Mouse (Mus musculus) yolk sac, embryonic 10.5 days (tissue): ENCODE measurements at regions not wholly inside any gene's neighbourhood (a gene's known extent, or its start where the extent isn't known, plus 50 kb on each side); places are given as distances from the start of the nearest gene placed in this dataset.
"Not testable (repeated sequence)": the region's sequence is repeated elsewhere in the genome, so short reads cannot be mapped to it uniquely, and the experiment has no call there.

Experiments used
- DNase-seq: peaks from one replicate; pipeline ENCODE4 v3.0.0-alpha.2; 2017; ENCODE audit warnings: low spot score

DNA sequence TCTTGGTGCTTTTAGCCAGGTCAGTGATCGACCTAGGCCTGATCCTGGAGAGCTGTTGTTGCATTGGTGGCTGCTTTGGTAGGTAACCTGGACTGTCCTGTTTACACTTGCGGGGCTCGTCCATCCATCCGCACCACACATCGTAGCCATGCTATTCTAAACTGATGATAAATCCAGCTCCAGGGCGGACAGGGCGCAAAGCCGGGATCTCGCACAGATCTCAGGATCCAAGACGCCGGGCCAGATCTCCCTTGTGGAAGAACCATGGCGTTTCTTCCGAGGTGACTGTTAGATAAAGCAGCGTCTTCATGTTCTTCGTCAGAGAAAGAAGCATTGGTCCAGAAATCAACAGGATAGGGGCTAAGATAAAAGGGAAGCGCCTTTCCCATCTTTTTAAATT lies 115.6 kb downstream of the Sec16b start:
- not testable (repeated sequence) for DNase-seq

DNA sequence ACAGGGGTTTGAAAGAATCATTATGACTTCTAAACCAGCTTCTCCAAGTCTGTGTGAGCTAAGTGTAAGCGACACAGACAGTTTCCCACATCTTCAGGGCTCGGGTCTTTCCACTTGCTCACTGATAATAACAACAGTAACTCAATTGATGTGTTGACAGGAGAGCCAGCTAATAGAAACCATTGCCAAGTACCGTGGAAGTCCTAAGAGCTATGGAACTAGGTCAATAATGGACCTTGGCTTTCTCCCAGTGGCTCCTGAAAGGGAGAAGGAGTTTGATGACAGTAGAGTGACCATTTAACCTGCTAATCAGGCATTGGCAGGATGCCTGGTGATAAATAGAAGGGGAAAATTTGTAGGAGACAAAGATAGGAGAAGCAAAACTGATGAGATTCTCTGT lies 126.1 kb downstream of the Sec16b start:
- DNase-seq, result no peak

DNA sequence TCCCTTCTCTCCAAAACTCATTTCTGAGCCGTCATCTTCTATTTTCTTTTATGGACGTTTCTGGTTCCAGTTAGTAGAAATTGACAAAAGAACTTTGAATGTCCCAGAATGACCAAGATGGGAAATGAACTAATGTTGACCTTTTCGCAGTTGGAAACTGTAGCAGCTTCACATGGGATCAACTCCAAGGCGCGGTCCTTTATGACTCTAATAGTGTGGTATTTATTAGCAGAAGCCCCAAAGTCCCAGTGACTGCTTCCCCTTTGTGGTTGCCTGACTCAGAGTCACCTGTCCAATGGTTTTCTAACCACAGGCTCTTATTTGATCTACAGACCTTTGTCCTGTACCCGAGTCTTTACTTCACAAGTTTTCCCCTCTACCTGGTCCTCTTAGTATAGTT lies 126.9 kb downstream of the Sec16b start:
- no peak for DNase-seq

- no peak for DNase-seq
These were observed 129.2 kb downstream of the Sec16b start for GRCm38 (mm10) chr1:157635776-157636175.

GRCm38 (mm10) chr1:157643524-157643923 lies 137.0 kb downstream of the Sec16b start:
- DNase-seq, result no peak

GRCm38 (mm10) chr1:157645682-157646421 lies 139.3 kb downstream of the Sec16b start:
- DNase-seq, result no peak

GRCm38 (mm10) chr1:157655446-157655845 lies 148.9 kb downstream of the Sec16b start:
- no peak for DNase-seq

GRCm38 (mm10) chr1:157669626-157670025 lies 163.1 kb downstream of the Sec16b start:
- DNase-seq, result no peak

DNA sequence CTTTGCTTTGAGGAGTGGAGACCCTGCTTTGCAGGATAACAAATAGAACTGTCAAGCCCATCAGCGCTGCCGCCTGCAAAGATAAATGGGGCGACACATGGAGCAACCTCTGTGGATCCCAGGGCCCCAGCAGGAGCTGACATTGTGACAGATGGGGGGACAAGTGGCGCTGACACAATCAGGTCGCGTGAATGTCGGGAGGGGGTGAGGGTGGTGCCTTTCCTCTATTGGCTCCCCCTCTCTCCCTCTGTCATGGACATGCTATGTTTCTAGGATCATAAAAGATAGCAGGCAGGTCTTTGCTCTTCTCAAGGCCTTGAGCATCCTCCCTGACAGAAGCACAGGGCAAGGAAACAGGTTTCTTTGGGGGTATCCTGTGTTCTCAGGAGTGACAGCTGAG lies 177.8 kb downstream of the Sec16b start:
- no peak for DNase-seq

DNA sequence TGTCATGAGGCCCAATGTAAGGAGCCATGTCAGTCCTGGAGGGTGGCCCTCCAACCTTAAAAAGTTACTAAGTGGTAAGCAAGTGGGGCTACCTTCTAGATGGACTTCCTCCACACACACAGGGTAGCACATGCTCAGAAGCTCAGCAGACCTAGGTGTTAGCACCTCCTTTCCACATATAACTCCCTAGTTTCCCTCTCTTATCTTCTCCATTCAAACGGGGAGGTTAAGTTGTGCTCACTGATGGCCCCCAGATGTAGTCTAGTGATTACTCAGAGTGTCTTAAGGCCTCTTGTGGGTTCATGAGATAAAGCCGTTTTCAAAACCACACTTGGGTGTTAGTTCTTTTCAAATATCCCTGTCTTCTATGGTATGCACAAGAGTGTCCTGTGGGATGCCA lies 188.7 kb downstream of the Sec16b start:
- no peak for DNase-seq

DNA sequence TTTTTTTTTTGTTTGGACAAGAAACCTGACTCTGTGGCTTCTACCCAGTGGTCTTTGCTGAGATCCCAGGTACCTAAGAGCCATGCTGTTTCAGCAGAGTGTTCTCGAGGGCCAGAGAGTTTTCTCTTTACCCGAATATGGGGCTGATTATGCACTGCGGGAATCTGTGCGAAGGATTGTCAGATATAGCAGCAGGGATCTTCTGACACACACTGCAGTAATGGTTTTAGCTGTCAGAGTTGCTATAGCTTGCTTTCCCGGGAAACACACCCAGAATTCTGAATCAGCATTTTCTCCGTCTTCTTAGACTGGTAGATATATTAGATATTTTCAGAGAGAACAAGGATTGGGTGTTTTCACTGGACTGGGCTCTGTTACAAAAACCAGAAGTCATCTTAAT lies 197.1 kb downstream of the Sec16b start:
- DNase-seq, result no peak

- no peak for DNase-seq
These were observed 198.8 kb downstream of the Sec16b start for GRCm38 (mm10) chr1:157705364-157705763.

DNA sequence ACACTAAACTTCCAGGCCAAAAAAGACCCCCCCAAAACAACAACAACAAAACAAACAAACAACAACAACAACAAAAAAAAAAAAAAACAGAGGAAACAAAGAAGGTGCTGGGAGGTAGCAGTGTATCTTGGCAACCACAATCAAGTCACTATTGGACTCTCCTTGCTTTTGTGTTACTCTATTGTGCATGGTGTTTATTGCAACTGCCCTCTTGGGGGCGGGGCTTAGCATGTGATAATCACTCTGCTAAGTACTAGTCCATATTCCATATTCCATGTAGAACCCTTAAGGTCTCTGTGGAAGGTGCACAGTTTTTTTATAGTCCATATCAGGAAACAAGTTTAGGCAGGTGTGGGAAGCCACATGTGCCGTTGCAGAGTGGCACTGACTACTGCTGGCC lies 200.7 kb downstream of the Sec16b start:
- DNase-seq, result no peak

- DNase-seq, result no peak
These were observed 202.6 kb downstream of the Sec16b start for GRCm38 (mm10) chr1:157709117-157709516.

GRCm38 (mm10) chr1:157710870-157711269 lies 204.3 kb downstream of the Sec16b start:
- DNase-seq, result no peak

GRCm38 (mm10) chr1:157712519-157712918 lies 206.0 kb downstream of the Sec16b start:
- no peak for DNase-seq

GRCm38 (mm10) chr1:157713851-157714250 lies 207.3 kb downstream of the Sec16b start:
- no peak for DNase-seq

DNA sequence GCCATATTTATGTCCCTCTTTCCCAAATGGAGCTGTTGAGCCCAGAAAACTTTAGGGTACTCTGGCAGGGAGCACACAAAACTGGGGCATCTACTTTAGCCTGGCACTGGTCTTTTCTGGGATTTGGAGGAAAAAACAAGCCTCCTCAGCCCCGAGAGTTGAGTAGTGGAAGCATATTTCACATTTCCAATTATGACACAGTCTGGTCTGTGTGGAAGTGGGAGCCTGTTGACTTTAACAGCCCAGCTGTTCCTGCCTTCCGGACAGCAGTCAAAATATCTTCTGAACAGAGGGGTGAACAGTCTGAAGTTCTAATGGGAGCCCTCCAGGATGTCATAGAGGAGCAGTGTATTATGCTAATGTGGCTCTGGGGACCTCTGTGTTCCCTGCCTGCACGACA lies 209.1 kb downstream of the Sec16b start:
- DNase-seq, result no peak

GRCm38 (mm10) chr1:157717131-157717530 lies 210.6 kb downstream of the Sec16b start:
- DNase-seq, result no peak

DNA sequence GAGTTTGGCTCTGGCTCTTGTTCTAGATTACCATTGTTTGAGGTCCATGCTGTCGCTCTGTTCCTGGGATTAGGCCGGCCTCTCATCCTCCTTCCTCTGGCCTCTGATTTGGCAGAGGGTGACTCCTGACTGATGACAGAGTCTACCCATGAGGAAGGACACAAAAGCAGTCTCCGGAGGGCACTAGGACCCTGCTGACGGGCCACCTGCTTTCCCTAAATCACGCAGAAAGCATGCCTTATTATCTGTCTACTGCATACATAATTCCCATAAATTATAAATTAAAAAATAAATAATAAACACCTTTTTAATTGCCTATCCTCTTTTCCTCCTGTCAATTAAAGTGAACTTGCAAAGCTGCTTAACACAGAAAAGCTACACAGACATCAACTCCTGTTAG lies 215.4 kb downstream of the Sec16b start:
- no peak for DNase-seq

DNA sequence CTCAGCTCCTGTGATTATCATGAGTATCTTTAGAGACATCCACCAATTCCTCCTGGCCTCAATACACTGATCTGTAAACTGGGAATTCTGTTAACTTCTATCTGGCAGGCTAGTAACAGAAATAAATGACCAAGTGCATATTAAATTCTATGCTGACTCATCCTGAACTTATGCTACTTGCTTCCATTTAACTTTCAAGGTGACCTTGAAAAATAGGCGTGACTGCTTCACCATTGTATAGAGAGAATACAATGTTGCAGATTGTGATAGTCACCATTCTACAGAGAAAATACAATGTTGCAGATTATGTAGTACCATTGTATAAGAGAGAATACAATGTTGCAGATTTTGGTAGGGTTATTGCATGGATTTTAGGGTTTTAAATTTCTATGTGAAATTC lies 224.6 kb downstream of the Sec16b start:
- no peak for DNase-seq

DNA sequence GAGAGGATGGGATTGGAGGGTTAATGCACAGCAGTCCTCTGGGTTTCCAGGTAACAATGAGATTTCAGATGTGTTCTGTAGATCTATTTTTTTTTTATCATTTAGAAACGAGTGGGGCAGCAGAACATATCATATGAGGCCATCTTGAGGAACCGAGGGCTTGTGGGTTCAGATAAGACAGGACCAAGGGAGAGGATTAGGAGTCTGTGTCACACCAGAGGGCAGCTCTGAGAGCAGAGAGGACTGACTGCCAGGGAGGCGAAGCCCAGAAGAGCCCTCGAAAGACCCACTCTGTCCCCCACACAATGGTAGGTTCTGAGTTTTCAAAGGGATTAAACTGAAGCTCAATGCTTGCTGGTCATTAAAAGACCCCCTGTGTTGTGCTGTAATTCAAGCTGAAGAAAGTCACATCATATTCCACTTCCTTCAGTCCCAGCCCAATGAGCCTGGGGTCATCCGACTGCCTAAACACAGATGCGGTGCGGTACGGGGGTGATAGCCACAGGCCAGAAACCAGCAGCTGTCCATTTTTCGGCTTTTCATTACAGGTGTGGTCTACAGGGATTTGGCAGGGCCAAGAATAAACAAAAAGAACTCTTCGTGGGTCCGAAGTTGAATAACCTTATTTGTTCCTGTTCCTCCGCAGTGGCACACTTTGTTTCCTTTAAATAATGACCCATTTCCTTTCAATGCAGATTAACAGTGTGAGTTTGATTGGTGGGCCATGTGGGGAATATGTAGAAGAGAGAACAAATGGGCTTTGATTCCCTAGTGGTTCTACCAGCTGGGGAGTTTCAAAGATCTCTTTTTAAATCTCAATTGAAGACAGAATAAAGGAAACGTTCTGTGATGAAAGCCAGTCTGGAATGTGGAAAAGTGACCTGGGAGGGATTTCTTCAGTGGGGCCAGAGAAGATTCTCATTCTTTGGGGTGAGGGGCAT lies 234.5 kb downstream of the Sec16b start:
- no peak for DNase-seq

DNA sequence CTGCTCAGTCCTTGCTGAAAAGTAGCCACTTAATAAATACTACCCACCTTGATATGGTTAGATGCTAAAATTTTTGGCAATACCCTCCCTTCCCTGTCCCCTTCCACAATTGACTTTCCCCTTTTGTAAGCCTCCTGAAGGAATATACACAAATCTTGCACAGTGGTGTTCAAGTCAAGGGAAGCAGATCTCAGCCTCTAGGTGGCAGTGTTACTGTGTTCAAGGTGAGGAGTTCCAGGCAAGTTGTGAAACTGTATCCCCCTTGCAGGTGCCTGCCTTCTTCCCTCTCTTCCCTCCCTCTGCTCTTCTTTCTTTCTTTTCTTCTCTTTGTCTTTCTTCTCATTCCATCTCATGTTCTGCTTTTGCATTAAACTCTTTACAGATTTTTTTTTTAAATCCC lies 239.1 kb downstream of the Sec16b start:
- DNase-seq, result peak; percentile 19
